Mouse (Mus musculus) layer of hippocampus, adult 2 months (tissue): Measurements from ENCODE around the gene Ramp3. TPM values are rescaled to one million over a fixed set of nuclear protein-coding genes. Genes with fewer than 3 reads are reported as not detected.

ENCODE experiments used
- DNase-seq, 2 experiments: peaks; one replicate each; pipeline ENCODE4 v3.0.0; 2022; ENCODE audit warnings: low spot score in 2 of 2
- H3K27ac ChIP-seq: fragments of 200-600 bp; 2 replicates; pipeline ENCODE4 v1.8.1; 2022
- H3K4me3 ChIP-seq: fragments of 200-600 bp; 2 replicates; pipeline ENCODE4 v1.8.1; 2022; ENCODE audit warnings: mild to moderate bottlenecking
- CTCF ChIP-seq: fragments of 200-600 bp; conservative IDR thresholded peaks from 2 replicates; pipeline ENCODE4 v1.8.1; 2022; ENCODE audit warnings: antibody characterized with exemption, mild to moderate bottlenecking, moderate library complexity
- total RNA-seq, 2 experiments: library from RNA; stranded (reverse); gene quantifications; 2 replicates each; pipeline ENCODE4 v1.2.3; 2021

The Ramp3 gene
- total RNA-seq, 2 experiments from 2014 or later: 6.1 to 7.6 TPM

GRCm38 (mm10) chr11:6679694-6680396 is 21.5 kb downstream of the Ramp3 start:
- no peak for DNase-seq
- Histone ChIP-seq H3K27ac (no peak overlapping the region), H3K4me3 (no peak overlapping the region)
- TF ChIP-seq CTCF: no peak

GRCm38 (mm10) chr11:6680397-6680818 is 22.1 kb downstream of the Ramp3 start:
- TF ChIP-seq CTCF: no peak
- H3K27ac ChIP-seq: no peak overlapping the region
- no peak overlapping the region for H3K4me3 ChIP-seq
- DNase-seq: no peak

GRCm38 (mm10) chr11:6684741-6685140 is 26.4 kb downstream of the Ramp3 start:
- DNase-seq: no peak
- Histone ChIP-seq H3K4me3 (no peak overlapping the region), H3K27ac (no peak overlapping the region)
- TF ChIP-seq CTCF: no peak

- no peak for TF ChIP-seq CTCF
- no peak overlapping the region for H3K4me3 ChIP-seq
- no peak overlapping the region for H3K27ac ChIP-seq
- DNase-seq: no peak
Observed at GRCm38 (mm10) chr11:6688888-6689287, 30.6 kb downstream of the Ramp3 start.

- no peak for DNase-seq
- Histone ChIP-seq H3K27ac (peak overlapping the region; percentile 18; the same call in 1 of the 2 replicates), H3K4me3 (no peak overlapping the region)
- no peak for TF ChIP-seq CTCF
Observed at GRCm38 (mm10) chr11:6692341-6692740, 34.0 kb downstream of the Ramp3 start.

- H3K4me3 ChIP-seq: no peak overlapping the region
- DNase-seq: no peak
- no peak overlapping the region for H3K27ac ChIP-seq
- TF ChIP-seq CTCF: no peak
Observed at GRCm38 (mm10) chr11:6694114-6694513, 35.8 kb downstream of the Ramp3 start.

- no peak for TF ChIP-seq CTCF
- no peak overlapping the region for H3K27ac ChIP-seq
- H3K4me3 ChIP-seq: no peak overlapping the region
- DNase-seq: no peak
Observed at GRCm38 (mm10) chr11:6695176-6695575, 36.9 kb downstream of the Ramp3 start.

GRCm38 (mm10) chr11:6696551-6696950 is 38.2 kb downstream of the Ramp3 start:
- no peak overlapping the region for H3K27ac ChIP-seq
- no peak for TF ChIP-seq CTCF
- no peak overlapping the region for H3K4me3 ChIP-seq
- DNase-seq: no peak

GRCm38 (mm10) chr11:6697751-6698150 is 39.4 kb downstream of the Ramp3 start:
- TF ChIP-seq CTCF: no peak

GRCm38 (mm10) chr11:6698281-6698680 is 40.0 kb downstream of the Ramp3 start:
- H3K4me3 ChIP-seq: no peak overlapping the region
- no peak for DNase-seq
- H3K27ac ChIP-seq: no peak overlapping the region
- TF ChIP-seq CTCF: no peak

More at GRCm38 (mm10) chr11:6697751-6698150, 39.4 kb downstream of the Ramp3 start:
- DNase-seq: no peak
- Histone ChIP-seq H3K4me3 (no peak overlapping the region), H3K27ac (no peak overlapping the region)

- Histone ChIP-seq H3K4me3 (no peak overlapping the region), H3K27ac (no peak overlapping the region)
- DNase-seq: no peak
- no peak for TF ChIP-seq CTCF
Observed at GRCm38 (mm10) chr11:6702258-6702657, 43.9 kb downstream of the Ramp3 start.

GRCm38 (mm10) chr11:6704851-6705250 is 46.5 kb downstream of the Ramp3 start:
- H3K4me3 ChIP-seq: no peak overlapping the region
- no peak overlapping the region for H3K27ac ChIP-seq
- no peak for TF ChIP-seq CTCF
- DNase-seq: no peak

GRCm38 (mm10) chr11:6705516-6705915 is 47.2 kb downstream of the Ramp3 start:
- Histone ChIP-seq H3K4me3 (no peak overlapping the region), H3K27ac (0 out of 2 replicates have a peak overlapping the region, but pooled peaks have one; percentile 33)
- TF ChIP-seq CTCF: no peak
- no peak for DNase-seq

- H3K27ac ChIP-seq: no peak overlapping the region
- no peak for DNase-seq
- no peak overlapping the region for H3K4me3 ChIP-seq
- no peak for TF ChIP-seq CTCF
Observed at GRCm38 (mm10) chr11:6706796-6707195, 48.5 kb downstream of the Ramp3 start.
